In the genomic region with DNA sequence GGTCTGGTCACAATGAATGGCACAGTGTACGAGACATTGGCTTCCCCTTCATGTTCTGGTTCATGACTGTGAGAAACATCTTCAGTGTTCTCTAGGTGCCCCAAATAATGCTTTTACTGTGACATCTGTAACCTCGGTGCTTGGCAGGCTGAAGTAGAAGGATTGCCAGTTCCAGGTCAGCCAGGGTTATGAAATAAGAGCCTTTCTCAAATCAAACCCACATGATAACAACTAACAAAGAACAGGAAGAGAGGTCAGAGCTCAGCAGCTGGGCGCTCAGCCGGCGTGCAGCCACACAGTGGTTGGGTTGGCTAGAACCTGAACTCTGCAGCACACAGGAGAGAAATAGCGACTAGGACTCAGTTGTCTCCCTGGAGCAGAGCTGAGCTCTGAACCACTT, we compare ENCODE assay signal across 12 mouse cellular contexts.
DNase-seq lines count a peak whose midpoint lies in the region; ATAC-seq lines count a peak whose summit lies in the region.
"Had no signal": no experiment of that assay in that cellular context is flagged by ENCODE, and none has a peak within 500 bp of the region (broad histone marks: within the 10 kb centered on the region; RNA-seq: fewer than 3 reads in every experiment).

No protein-coding gene starts in this region.

- H3K9ac ChIP-seq in liver, embryonic 12.5 days: no peak overlapping the region
- H3K9ac ChIP-seq: heart, embryonic 15.5 days had no signal

- peak; percentile 35 for DNase-seq in adrenal gland, adult 2 months
- DNase-seq in adrenal gland, adult 18-20 months (ENCODE audit: low spot score in 2 of 2): no peak
- no peak for DNase-seq in liver
- DNase-seq in forelimb bud, embryonic 11.5 days (ENCODE audit: low read depth, low spot score): peak; percentile 17
- no peak for DNase-seq in frontal cortex, postnatal 14 days (ENCODE audit: low spot score in 2 of 2)
- DNase-seq: lung, postnatal 14 days; right cerebral cortex, postnatal 4 days had no signal

- H3K4me1 ChIP-seq in liver, embryonic 12.5 days: peaks cover 49% of the 10 kb centered on the region

- no peaks in the 10 kb centered on the region for H3K36me3 ChIP-seq in liver, embryonic 12.5 days
- H3K36me3 ChIP-seq: heart, embryonic 15.5 days had no signal

- ATAC-seq in liver, embryonic 12.5 days: no peak
- peak; percentile 72 for ATAC-seq in megakaryocyte progenitor cell, adult 5-6 weeks (replicated peaks; ENCODE audit: poor library complexity)
- ATAC-seq in activated CD4-positive, CD25-positive, alpha-beta regulatory T cell, adult 4 months: no peak

- 60% methylated on average over 6 of the region's 6 CpGs for WGBS in liver, embryonic 12.5 days (ENCODE audit: insufficient replicate concordance)

- no peak overlapping the region for H3K4me3 ChIP-seq in liver, embryonic 12.5 days
- H3K4me3 ChIP-seq: erythroblast, embryonic 14.5 days; heart, embryonic 15.5 days had no signal

- H3K27me3 ChIP-seq in liver, embryonic 12.5 days (replicated peaks): no peaks in the 10 kb centered on the region
- H3K27me3 ChIP-seq: heart, embryonic 15.5 days had no signal

- no peaks in the 10 kb centered on the region for H3K9me3 ChIP-seq in liver, embryonic 12.5 days (replicated peaks)
- H3K9me3 ChIP-seq: heart, embryonic 15.5 days had no signal

- H3K27ac ChIP-seq in liver, embryonic 12.5 days: peak overlapping the region; percentile 24; the same call in 1 of the 2 replicates
- H3K27ac ChIP-seq: heart, embryonic 15.5 days had no signal

- H3K4me2 ChIP-seq in liver, embryonic 12.5 days: no peak overlapping the region
- H3K4me2 ChIP-seq: heart, embryonic 15.5 days had no signal

Comparison
In these comparisons a context has a peak if more than half of its experiments do, and no peak if none do; other contexts are left out.
1. DNase-seq: peak in adrenal gland, adult 2 months (single experiment) and forelimb bud, embryonic 11.5 days (single experiment); none in adrenal gland, adult 18-20 months (0 of 2), liver (single experiment) and frontal cortex, postnatal 14 days (0 of 2).